Mouse (Mus musculus): ENCODE results near the gene Slc6a17.

DNA sequence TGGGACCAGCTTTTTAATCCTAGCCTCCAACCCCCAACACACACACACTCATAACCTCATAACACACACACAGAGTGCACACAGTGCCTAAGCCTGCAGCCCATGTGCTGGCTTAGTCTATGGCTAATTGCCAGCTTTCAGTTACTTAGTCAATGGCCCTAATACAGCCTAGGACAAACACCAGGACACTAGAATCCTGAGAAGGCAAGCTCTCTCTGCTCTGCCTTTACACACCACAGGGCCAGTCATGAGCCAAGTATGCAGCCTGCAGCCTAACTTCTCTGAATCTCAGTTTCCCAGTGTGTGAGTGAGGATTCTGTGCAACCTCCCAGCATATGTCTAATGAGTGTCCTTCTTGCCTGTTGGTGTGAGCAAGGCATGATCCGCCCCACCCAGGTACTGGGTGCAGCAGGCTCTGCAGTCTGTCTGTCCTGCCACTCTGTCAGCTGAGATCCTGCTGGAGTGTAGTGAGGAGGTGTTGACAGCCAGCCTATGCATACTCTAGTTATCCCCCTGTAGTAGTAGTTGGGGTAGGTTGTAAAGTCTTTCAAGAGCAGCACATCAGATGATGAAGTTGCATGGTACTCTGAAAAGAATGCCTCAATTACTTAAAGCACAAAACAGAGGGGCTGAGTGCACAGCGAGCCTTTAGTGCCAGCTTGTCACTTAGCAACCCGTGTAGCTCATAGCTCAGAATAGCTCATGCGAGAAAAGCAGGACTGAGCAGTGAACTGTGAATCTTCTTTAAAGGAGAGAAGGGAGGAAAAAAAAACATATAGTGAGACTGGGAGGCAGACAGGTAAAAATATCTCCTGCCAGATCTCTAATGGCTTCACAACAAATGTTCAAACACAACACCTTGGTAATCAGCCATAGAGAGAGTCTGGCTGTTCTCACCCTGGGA is 12.1 kb downstream of the Slc6a17 start:
- TF ChIP-seq CTCF (conservative IDR thresholded peaks at IDR 0.05; ENCODE audit: insufficient read depth, insufficient read length, low read depth, low read length) (no peak), POLR2A (IDR thresholded peaks at IDR 0.05; ENCODE audit: low read depth, low read length) (no peak)
